Mouse (Mus musculus) liver, embryonic 14.5 days (tissue): ENCODE measurements around the gene Kcnk4. TPM values are rescaled to one million over a fixed set of nuclear protein-coding genes. Genes with fewer than 3 reads are reported as not detected.

Experiments used
- ATAC-seq: fragments of 200-750 bp; cut with Nextera tagmentation; 2 replicates; pipeline ENCODE4 v1.8.0; 2017; ENCODE audit warnings: moderate number of reproducible peaks, mild to moderate bottlenecking, moderate library complexity; ENCODE audit not compliant: insufficient read depth
- DNase-seq, 3 experiments: peaks; one replicate each; pipeline ENCODE4 v3.0.0-alpha.2; 2012 to 2013; ENCODE audit warnings: low read depth in 3 of 3, low spot score in 3 of 3
- H3K27ac ChIP-seq: fragments of 300-500 bp; sonication (generic); 2 replicates; pipeline ENCODE4 v1.5.1; 2014; ENCODE audit warnings: moderate library complexity, mild to moderate bottlenecking, control low read depth, inconsistent platforms
- H3K27me3 ChIP-seq: fragments of 300-500 bp; sonication (generic); 2 replicates; pipeline ENCODE4 v1.6.1; 2014; ENCODE audit warnings: mild to moderate bottlenecking, low read length, moderate library complexity; ENCODE audit not compliant: control insufficient read depth, insufficient read depth
- H3K36me3 ChIP-seq: fragments of 300-500 bp; sonication (generic); replicated peaks from 2 replicates; pipeline ENCODE4 v1.6.1; 2014; ENCODE audit warnings: low read depth; ENCODE audit not compliant: control insufficient read depth, insufficient read depth
- H3K4me1 ChIP-seq, 2 experiments: fragments of 200-500 bp in 1 of 2; fragments of 300-500 bp in 1 of 2; sonication (generic) in 1 of 2; replicated peaks; 2 replicates each; pipeline ENCODE4 v1.6.1; 2012 to 2014; ENCODE audit warnings: antibody characterized with exemption in 1 of 2, inconsistent platforms in 1 of 2, low read length in 1 of 2; ENCODE audit not compliant: control insufficient read depth in 2 of 2, insufficient read depth in 2 of 2
- H3K4me2 ChIP-seq: fragments of 300-500 bp; sonication (generic); 2 replicates; pipeline ENCODE4 v1.6.1; 2014; ENCODE audit warnings: low read depth, mild to moderate bottlenecking, control low read depth, moderate library complexity
- H3K4me3 ChIP-seq, 2 experiments: fragments of 200-500 bp in 1 of 2; fragments of 300-500 bp in 1 of 2; sonication (generic) in 1 of 2; 2 replicates each; pipeline ENCODE4 v1.5.1; 2012 to 2014; ENCODE audit warnings: low read depth in 2 of 2, low read length in 2 of 2, mild to moderate bottlenecking in 2 of 2, control low read depth in 1 of 2, inconsistent platforms in 1 of 2, moderate library complexity in 1 of 2; ENCODE audit not compliant: insufficient read depth in 1 of 2
- H3K9ac ChIP-seq: fragments of 300-500 bp; sonication (generic); replicated peaks from 2 replicates; pipeline ENCODE4 v1.6.1; 2014; ENCODE audit warnings: mild to moderate bottlenecking, control low read depth, moderate library complexity
- H3K9me3 ChIP-seq: fragments of 300-500 bp; sonication (generic); 2 replicates; pipeline ENCODE4 v1.6.1; 2016; ENCODE audit warnings: low read length, mixed read lengths; ENCODE audit not compliant: control insufficient read depth
- CTCF ChIP-seq: IDR thresholded peaks from 2 replicates; pipeline ENCODE4 v1.5.1; 2016; ENCODE audit warnings: antibody characterized with exemption, low read depth, control low read depth
- EP300 ChIP-seq: IDR thresholded peaks from 2 replicates; pipeline ENCODE4 v1.6.1; 2016; ENCODE audit warnings: antibody characterized with exemption, low read depth
- WGBS: fragments of 180-500 bp; shearing (Covaris S2); extraction: QIAGEN DNeasy Blood & Tissue Kit; methylation state at CpG from one replicate; pipeline ENCODE4 v1.1.7; 2014; ENCODE audit not compliant: insufficient replicate concordance; 5-methylcytosine and 5-hydroxymethylcytosine counted together
- polyA plus RNA-seq, 2 experiments: library from polyadenylated mRNA; depleted of rRNA in 1 of 2; stranded (reverse) in 1 of 2; unstranded in 1 of 2; fragments of >200 nt; fragmentation: Nextera tagmentation in 1 of 2; extraction: Ambion mirVana in 1 of 2; gene quantifications; 2 replicates each; pipeline versions ENCODE4 v1.2.1 to v1.2.3; 2012 to 2014

Gene Kcnk4
- polyA plus RNA-seq, 2 experiments, result 0.05 TPM; not detected in 1

- Histone ChIP-seq H3K27me3 (peaks cover 94% of the 10 kb centered on the region), H3K9ac (no peak overlapping the region), H3K4me3 (no peak overlapping the region), H3K4me2 (no peak overlapping the region), H3K27ac (no peak overlapping the region), H3K4me1 (no peaks in the 10 kb centered on the region), H3K36me3 (no peaks in the 10 kb centered on the region), H3K9me3 (no peaks in the 10 kb centered on the region)
- TF ChIP-seq CTCF (no peak), EP300 (no peak)
- ATAC-seq (no peak), DNase-seq (no peak)
- 0% methylated on average over 1 of the region's 2 CpGs for WGBS
Observed at GRCm38 (mm10) chr19:6931002-6931401, 3.3 kb downstream of the Kcnk4 start.

DNA sequence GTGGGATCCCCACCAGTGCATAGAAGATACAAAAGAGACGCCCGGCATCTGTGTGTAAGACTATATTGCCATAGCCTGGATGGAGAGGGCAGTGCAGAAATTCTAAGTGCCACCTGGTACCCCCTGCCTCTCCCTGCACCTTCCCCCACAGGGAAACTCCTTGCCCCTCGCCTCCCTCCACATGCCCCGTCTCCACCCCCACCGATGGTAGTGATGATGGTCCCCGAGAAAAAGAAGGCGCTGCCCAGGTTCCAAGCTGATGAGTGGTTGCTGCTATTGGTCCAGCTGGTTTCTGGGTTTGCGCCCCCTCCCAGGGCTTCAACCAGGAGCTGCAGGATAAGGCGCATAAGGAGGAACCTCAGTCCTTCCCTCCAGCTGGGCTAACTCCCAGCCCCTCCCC, 6.2 kb downstream of the Kcnk4 start:
- Histone ChIP-seq H3K4me1 (peaks cover 0 to 4% of the 10 kb centered on the region in 2 experiments; a peak in 2 of 4 replicates), H3K4me2 (no peak overlapping the region), H3K27me3 (peaks cover 89% of the 10 kb centered on the region), H3K4me3 (no peak overlapping the region), H3K27ac (no peak overlapping the region), H3K36me3 (no peaks in the 10 kb centered on the region), H3K9me3 (no peaks in the 10 kb centered on the region), H3K9ac (no peak overlapping the region)
- ATAC-seq (no peak), DNase-seq (no peak)
- no peak for TF ChIP-seq CTCF
- TF ChIP-seq EP300, result no peak
- WGBS, result 21% methylated on average over 9 of the region's 9 CpGs

DNA sequence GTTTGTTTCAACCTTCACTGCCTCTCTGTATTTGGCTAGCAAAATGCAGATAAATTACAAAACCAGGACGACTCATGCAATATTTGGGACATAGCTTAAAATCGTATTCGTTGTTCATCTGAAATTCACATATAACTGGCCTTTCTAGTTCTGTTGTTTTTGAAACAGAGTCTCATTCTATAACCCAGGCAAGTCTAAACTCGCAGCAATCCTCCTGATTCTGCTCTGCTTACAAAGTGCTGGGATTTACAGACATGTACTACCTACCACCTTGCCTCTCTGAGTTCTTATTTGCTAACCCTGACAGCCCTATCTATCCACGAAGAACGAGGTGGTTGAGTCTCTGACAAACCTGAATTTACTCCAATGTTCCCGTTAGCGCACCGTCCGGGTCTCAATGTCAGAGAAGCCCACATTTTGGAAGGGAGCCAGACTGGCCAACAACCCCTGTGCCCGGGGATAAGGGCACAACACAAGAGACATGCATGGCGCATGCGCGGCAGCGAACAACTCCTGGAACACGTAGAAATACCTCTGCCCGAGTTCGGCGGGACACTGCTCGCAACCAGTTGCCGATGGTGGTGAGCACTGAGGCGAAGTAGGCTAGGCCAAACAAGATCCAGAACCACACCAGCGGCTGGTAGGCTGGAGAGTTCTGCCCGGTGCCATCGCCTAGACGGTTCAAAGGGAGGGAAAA, 7.6 kb downstream of the Kcnk4 start:
- no peak overlapping the region for H3K9ac ChIP-seq

DNA sequence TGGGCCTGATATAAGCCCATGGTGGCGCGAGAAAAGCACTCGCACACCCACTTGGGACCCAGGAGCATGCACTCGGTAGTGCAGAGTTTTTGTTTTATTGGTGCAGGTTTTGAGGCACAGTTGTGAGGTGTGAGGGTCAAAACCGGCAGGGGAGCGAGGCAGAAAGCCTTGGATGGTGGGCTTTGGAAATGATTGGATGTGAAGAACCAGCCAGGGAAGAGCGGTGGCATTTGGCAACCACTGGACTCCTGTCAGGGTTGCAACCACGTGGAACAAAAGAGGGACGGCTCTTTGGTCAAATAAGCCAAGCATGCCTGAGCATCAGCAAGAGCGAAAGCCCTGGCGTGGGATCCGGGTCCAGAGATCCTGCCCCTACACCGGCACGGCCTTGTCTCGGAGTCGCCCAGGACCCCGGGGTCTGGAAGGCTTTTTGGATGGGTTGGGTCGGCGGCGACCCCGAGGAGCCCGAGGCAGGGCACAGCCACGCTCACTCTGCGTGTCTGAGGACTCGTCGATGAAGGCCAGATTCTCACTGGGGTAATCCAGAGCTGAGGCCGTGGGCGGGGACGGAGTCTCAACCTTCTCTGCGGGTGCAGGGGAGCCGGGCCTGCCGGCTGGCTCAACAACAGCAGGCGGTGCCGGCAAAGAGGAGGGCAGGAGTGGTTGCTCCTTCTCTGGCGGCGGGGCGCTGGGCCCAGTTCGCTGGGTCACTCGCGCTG, 8.5 kb downstream of the Kcnk4 start:
- no peak overlapping the region for H3K4me2 ChIP-seq
- DNase-seq, result no peak
- ATAC-seq, result no peak
- H3K9me3 ChIP-seq, result no peaks in the 10 kb centered on the region
- TF ChIP-seq CTCF, result no peak
- no peak overlapping the region for H3K4me3 ChIP-seq
- WGBS, result 18% methylated on average over 40 of the region's 40 CpGs
- H3K9ac ChIP-seq, result no peak overlapping the region
- no peak overlapping the region for H3K27ac ChIP-seq
- peaks cover 7 to 13% of the 10 kb centered on the region in 2 experiments for H3K4me1 ChIP-seq
- no peaks in the 10 kb centered on the region for H3K36me3 ChIP-seq
- H3K27me3 ChIP-seq, result peaks cover 66% of the 10 kb centered on the region

More for the DNA sequence above, 7.6 kb downstream of the Kcnk4 start:
- H3K4me2 ChIP-seq, result peak overlapping the region; percentile 28; the same call in 1 of the 2 replicates
- 17% methylated on average over 26 of the region's 26 CpGs for WGBS
- peaks cover 7 to 13% of the 10 kb centered on the region in 2 experiments for H3K4me1 ChIP-seq
- no peak overlapping the region for H3K4me3 ChIP-seq
- ATAC-seq (no peak), DNase-seq (no peak)
- no peaks in the 10 kb centered on the region for H3K36me3 ChIP-seq
- peaks cover 75% of the 10 kb centered on the region for H3K27me3 ChIP-seq
- TF ChIP-seq EP300 (no peak), CTCF (no peak)
- H3K9me3 ChIP-seq, result no peaks in the 10 kb centered on the region
- no peak overlapping the region for H3K27ac ChIP-seq

GRCm38 (mm10) chr19:6925307-6925573, 9.1 kb downstream of the Kcnk4 start, which contains the start of gene Catsperz:
Catsperz (minus strand) TSS chr19:6925380.
- Histone ChIP-seq H3K27ac (no peak within 1 kb of the TSS), H3K9me3 (no peaks in the 10 kb centered on the region), H3K36me3 (no peaks in the 10 kb centered on the region), H3K4me2 (peak within 1 kb of the TSS; percentile 30), H3K27me3 (peaks cover 61% of the 10 kb centered on the region), H3K4me1 (peaks cover 7 to 13% of the 10 kb centered on the region in 2 experiments), H3K9ac (no peak within 1 kb of the TSS), H3K4me3 (no peak within 1 kb of the TSS)
- ATAC-seq, result no peak
- 6% methylated on average over 9 of the region's 9 CpGs for WGBS
- DNase-seq, result no peak
- TF ChIP-seq CTCF, result no peak
- TF ChIP-seq EP300, result no peak
